Mouse (Mus musculus): ENCODE data around the gene Nedd9.

Gene Nedd9

DNA sequence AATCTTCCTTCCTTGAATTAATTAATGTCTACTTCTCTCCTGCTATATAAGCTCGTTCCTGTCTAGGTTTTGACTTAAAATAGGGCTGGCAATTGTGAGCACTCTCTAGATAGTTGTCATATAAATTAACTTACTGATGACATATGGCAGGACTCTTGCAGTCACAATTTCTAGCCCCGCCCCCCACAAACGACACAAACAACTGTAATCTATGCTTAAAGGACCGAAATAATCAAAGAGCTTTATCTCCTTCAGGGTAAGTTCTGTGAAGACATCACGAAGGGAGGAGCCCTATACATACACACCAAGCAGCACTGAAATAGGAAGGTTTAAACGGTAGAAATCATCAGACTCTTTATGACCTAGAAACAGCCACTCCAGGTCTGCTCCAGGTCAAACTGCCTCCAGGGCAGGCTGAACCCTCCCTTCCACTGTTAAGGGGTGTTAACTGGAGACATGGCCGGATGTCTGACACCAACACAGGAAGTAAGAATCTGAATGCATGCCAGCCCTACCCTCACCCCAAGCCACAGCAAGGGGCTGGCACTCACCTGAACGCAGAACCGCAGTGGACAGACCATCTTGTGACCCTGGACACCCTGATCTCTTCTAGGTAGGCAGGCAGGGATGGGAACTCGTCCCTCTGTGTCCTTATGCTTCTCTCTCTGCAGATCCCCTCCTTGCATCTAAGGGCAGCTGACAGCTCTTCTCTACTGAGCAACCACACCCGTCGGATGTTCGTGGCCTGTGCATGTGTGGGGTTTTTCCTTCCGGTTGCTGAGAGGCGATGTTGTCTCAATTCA is at the start of gene Nedd9:
Gene Nedd9 (minus strand): TSS at position 757 of the 803 bp plus-strand sequence.
- in situ Hi-C loops (cut with MboI; ENCODE audit: unreplicated experiment in 2 of 2) = loop anchor here in 1 of 2 experiments (10.0 kb wide), 1 partner anchor 68 kb away; no protein-coding TSS in a partner anchor

DNA sequence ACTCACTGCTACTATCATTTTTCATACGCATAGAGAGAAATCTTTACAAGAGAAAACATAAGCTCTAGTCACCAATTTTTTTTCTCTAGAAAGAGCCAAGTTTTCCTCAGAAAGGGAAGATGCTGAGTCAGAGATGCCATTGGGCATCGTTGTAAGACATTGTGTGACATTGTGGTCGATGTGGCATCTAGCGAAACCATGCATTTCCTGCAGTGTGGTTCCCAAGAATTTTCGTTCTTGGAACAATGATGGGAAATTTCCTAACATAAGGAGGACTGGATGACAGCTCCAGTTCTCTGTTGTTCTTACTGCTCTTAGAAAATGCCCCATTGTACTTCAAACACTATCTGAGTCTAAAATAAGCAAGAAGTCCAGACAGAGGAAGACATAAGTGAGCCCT is 45.5 kb upstream of the Nedd9 start:
- in situ Hi-C loops (cut with MboI; ENCODE audit: unreplicated experiment in 2 of 2) = no loop called here

DNA sequence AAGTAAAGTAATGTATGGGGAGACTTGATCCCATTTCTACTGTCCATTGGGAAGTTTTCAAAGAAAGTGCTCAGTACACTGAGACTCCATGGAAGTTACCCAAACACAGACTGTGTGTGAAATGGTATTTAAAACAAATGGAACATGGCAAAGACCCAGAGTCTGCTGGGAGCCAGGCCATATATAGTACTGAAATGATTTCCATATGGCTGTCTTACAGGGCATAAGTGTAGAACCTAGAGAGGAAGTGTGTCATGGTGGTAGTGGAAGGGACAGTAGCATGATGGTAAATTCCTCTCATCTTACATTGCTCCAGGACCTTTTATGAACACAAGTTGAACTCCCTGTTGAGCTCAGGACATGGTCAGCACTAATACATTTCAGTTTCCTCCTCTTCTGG is 43.2 kb upstream of the Nedd9 start:
- in situ Hi-C loops (cut with MboI; ENCODE audit: unreplicated experiment in 2 of 2) = no loop called here

GRCm38 (mm10) chr13:41524208-41524607 is 37.0 kb upstream of the Nedd9 start:
- in situ Hi-C loops (cut with MboI; ENCODE audit: unreplicated experiment in 2 of 2) = no loop called here

GRCm38 (mm10) chr13:41521296-41521695 is 34.1 kb upstream of the Nedd9 start:
- in situ Hi-C loops (cut with MboI; ENCODE audit: unreplicated experiment in 2 of 2) = no loop called here

DNA sequence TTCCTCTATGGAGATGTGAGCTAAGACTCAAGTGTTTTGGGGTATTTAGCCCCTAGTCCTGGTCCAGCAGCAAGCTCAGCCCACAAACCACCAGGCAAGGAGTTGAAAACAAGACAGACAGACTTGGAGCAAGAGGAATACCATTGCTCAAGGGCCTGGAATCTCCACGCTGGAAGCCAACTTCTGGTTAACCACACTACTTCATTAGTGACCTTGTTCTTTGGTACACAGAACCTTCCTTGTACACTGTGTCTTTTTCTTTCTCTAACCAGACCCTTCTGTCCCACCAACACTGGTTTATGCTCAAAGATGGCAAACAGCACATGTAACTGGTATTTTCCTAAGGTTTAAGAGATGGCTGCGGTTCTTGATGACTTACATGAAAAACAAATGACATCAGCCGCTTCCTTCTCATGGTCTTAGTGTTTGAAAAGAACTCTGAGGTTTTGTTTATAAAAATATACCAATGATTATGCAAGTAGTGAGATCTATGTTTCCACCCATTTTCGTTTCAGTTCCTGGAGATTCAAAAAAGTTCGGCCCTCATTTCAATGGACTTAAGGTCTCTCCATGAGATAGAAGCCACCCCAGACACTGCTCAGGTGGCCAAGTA is 33.5 kb upstream of the Nedd9 start:
- in situ Hi-C loops (cut with MboI; ENCODE audit: unreplicated experiment in 2 of 2) = no loop called here

DNA sequence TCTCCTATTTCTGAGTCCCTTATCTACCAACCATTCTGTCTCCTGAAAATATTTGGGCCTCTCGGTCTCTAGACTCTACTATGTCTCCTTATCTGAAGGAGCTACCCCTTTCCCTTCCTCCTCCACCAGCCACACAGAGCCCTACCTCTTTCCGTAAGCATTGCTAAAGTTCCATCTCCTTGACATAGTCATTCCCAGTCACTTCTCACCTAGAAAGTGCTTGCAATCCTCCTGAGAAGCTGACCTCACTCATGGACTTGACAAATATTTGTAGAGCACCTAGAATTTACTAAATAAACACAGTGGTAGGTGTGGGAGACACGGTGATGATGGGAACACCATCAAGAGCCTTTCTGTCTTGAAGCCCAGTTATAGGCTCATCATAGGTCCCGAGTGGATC is 32.6 kb upstream of the Nedd9 start:
- in situ Hi-C loops (cut with MboI; ENCODE audit: unreplicated experiment in 2 of 2) = loop anchor here in 1 of 2 experiments (5.0 kb wide), 1 partner anchor 52 kb away; no protein-coding TSS in a partner anchor

- in situ Hi-C loops (cut with MboI; ENCODE audit: unreplicated experiment in 2 of 2) = loop anchor here in 1 of 2 experiments (5.0 kb wide), 1 partner anchor 50 kb away; no protein-coding TSS in a partner anchor
Observed at GRCm38 (mm10) chr13:41517193-41517592, 30.0 kb upstream of the Nedd9 start.

- in situ Hi-C loops (cut with MboI; ENCODE audit: unreplicated experiment in 2 of 2) = loop anchor here in 1 of 2 experiments (5.0 kb wide), 1 partner anchor 48 kb away; no protein-coding TSS in a partner anchor
Observed at GRCm38 (mm10) chr13:41515749-41516148, 28.6 kb upstream of the Nedd9 start.

DNA sequence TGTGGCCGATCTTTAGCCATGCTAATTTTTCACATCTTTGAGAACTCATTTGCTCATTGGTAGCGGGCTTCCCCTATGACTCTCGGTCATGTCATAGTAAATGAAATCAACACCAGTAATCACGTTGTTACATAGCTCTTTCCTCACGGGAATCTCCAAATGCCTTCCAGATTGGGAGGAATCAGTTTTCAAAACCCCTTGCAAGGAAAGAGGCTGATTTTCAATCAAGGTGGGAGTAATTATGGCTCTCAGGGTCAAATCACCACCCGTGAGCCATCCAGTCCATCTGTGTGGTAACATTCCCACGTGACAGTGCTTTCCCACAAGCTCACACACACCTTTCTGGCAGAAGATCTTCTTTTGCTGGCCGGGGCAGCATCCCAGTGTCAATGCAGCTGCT is 27.8 kb upstream of the Nedd9 start:
- in situ Hi-C loops (cut with MboI; ENCODE audit: unreplicated experiment in 2 of 2) = loop anchor here in 1 of 2 experiments (5.0 kb wide), 1 partner anchor 48 kb away; no protein-coding TSS in a partner anchor

GRCm38 (mm10) chr13:41513456-41513855 is 26.3 kb upstream of the Nedd9 start:
- in situ Hi-C loops (cut with MboI; ENCODE audit: unreplicated experiment in 2 of 2) = no loop called here

GRCm38 (mm10) chr13:41512243-41512642 is 25.1 kb upstream of the Nedd9 start:
- in situ Hi-C loops (cut with MboI; ENCODE audit: unreplicated experiment in 2 of 2) = no loop called here

GRCm38 (mm10) chr13:41510631-41511419 is 23.7 kb upstream of the Nedd9 start:
- in situ Hi-C loops (cut with MboI; ENCODE audit: unreplicated experiment in 2 of 2) = no loop called here

GRCm38 (mm10) chr13:41505594-41505993 is 18.4 kb upstream of the Nedd9 start:
- in situ Hi-C loops (cut with MboI; ENCODE audit: unreplicated experiment in 2 of 2) = loop anchor here in 1 of 2 experiments (5.0 kb wide), 1 partner anchor 37 kb away; no protein-coding TSS in a partner anchor

GRCm38 (mm10) chr13:41504997-41505396 is 17.8 kb upstream of the Nedd9 start:
- in situ Hi-C loops (cut with MboI; ENCODE audit: unreplicated experiment in 2 of 2) = loop anchor here in 1 of 2 experiments (5.0 kb wide), 1 partner anchor 37 kb away; no protein-coding TSS in a partner anchor

GRCm38 (mm10) chr13:41504448-41504847 is 17.3 kb upstream of the Nedd9 start:
- in situ Hi-C loops (cut with MboI; ENCODE audit: unreplicated experiment in 2 of 2) = no loop called here

- in situ Hi-C loops (cut with MboI; ENCODE audit: unreplicated experiment in 2 of 2) = no loop called here
Observed at GRCm38 (mm10) chr13:41502917-41503301, 15.7 kb upstream of the Nedd9 start.

- in situ Hi-C loops (cut with MboI; ENCODE audit: unreplicated experiment in 2 of 2) = no loop called here
Observed at GRCm38 (mm10) chr13:41502136-41502916, 15.2 kb upstream of the Nedd9 start.

DNA sequence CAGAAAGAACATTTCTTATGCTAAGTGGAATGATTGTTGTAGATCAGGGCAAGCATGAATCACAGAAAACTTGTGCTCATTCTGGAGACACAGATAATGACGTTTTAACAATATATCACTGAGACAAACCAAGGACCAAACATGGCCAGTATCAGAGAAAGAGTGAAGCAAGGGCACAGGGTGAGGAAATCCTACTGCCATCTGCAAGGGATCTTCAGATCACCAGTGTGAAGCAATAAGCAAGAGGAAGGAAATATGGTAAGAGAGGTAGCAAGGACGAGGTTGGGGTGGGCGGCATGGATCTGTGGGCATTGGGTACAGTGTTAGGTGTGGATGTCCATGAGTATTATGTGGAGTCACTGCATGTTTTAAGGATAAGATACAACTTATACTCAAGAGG is 13.6 kb upstream of the Nedd9 start:
- in situ Hi-C loops (cut with MboI; ENCODE audit: unreplicated experiment in 2 of 2) = no loop called here

DNA sequence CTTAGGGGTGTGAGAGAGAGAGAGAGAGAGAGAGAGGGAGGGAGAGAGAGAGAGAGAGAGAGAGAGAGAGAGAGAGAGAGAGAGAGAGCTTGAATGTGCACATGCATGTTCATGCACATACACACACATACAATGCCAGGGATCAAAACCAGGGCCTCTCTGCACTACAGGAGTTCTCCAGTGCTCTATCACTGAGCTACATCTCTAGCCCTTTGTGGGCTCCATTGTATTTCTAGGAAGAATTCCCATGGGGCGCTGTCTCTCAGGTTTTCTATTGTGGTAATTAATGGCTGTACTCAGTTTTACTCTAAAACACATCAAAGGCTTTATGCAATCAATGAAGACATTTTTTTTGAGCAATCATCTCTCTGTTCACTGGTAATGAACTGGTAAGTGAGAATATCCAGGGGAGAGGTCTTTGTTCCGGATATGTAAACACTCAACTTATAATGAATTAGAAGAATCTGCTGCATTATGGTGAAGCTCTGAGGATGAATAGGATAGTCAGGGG is 11.5 kb upstream of the Nedd9 start:
- in situ Hi-C loops (cut with MboI; ENCODE audit: unreplicated experiment in 2 of 2) = no loop called here
